Mouse (Mus musculus) midbrain, embryonic 10.5 days (tissue): Measurements from ENCODE around the gene Wscd1. TPM values are rescaled to one million over a fixed set of nuclear protein-coding genes. Genes with fewer than 3 reads are reported as not detected.

Experiments used
- DNase-seq: peaks from one replicate; pipeline ENCODE4 v3.0.0-alpha.2; 2017; ENCODE audit warnings: low spot score
- H3K27ac ChIP-seq: fragments of 300-500 bp; sonication (generic); replicated peaks from 2 replicates; pipeline ENCODE4 v1.5.1; 2016; ENCODE audit warnings: mild to moderate bottlenecking
- H3K27me3 ChIP-seq: fragments of 300-500 bp; sonication (generic); 2 replicates; pipeline ENCODE4 v1.6.1; 2016; ENCODE audit warnings: low read depth, mild to moderate bottlenecking; ENCODE audit not compliant: poor library complexity, severe bottlenecking
- H3K36me3 ChIP-seq: fragments of 300-500 bp; sonication (generic); 2 replicates; pipeline ENCODE4 v1.6.1; 2016; ENCODE audit warnings: mild to moderate bottlenecking, moderate library complexity
- H3K4me1 ChIP-seq: fragments of 300-500 bp; sonication (generic); 2 replicates; pipeline ENCODE4 v1.6.1; 2016
- H3K4me3 ChIP-seq: fragments of 300-500 bp; sonication (generic); 2 replicates; pipeline ENCODE4 v1.5.1; 2016; ENCODE audit warnings: mild to moderate bottlenecking, moderate library complexity
- H3K9me3 ChIP-seq: fragments of 300-500 bp; sonication (generic); replicated peaks from 2 replicates; pipeline ENCODE4 v1.6.1; 2016; ENCODE audit warnings: mild to moderate bottlenecking
- WGBS: fragments of 180-500 bp; shearing (Covaris S2); methylation state at CpG from one replicate; pipeline ENCODE4 v1.1.7; 2016; 5-methylcytosine and 5-hydroxymethylcytosine counted together
- polyA plus RNA-seq: library from polyadenylated mRNA; unstranded; fragments of >200 nt; fragmentation: Nextera tagmentation; extraction: Ambion mirVana; gene quantifications from 2 replicates; pipeline ENCODE4 v1.2.1, GENCODE M21; 2016

Wscd1 gene
- 61.5 and 86.9 TPM in 2 replicates for polyA plus RNA-seq

- WGBS, result 9% methylated on average over 5 of the region's 5 CpGs
- Histone ChIP-seq H3K9me3 (no peaks in the 10 kb centered on the region), H3K4me3 (peak within 1 kb of the TSS; percentile 94), H3K27ac (peak within 1 kb of the TSS; percentile 96), H3K27me3 (peaks cover 41% of the 10 kb centered on the region), H3K4me1 (peaks cover 60% of the 10 kb centered on the region), H3K36me3 (no peaks in the 10 kb centered on the region)
- peak; percentile 58 for DNase-seq
Observed at GRCm38 (mm10) chr11:71749671-71750070, at the start of gene Wscd1. Gene Wscd1, plus strand, starts transcription at chr11:71749920.

- Histone ChIP-seq H3K27ac (no peak overlapping the region), H3K4me3 (no peak overlapping the region), H3K27me3 (no peaks in the 10 kb centered on the region), H3K36me3 (no peaks in the 10 kb centered on the region), H3K9me3 (no peaks in the 10 kb centered on the region), H3K4me1 (peaks cover 11% of the 10 kb centered on the region)
- DNase-seq, result no peak
- 87% methylated on average over 3 of the region's 3 CpGs for WGBS
Observed at GRCm38 (mm10) chr11:71728066-71728465, 21.7 kb upstream of the Wscd1 start.

- Histone ChIP-seq H3K27ac (no peak overlapping the region), H3K9me3 (no peaks in the 10 kb centered on the region), H3K4me1 (peaks cover 19% of the 10 kb centered on the region), H3K4me3 (no peak overlapping the region), H3K27me3 (no peaks in the 10 kb centered on the region), H3K36me3 (no peaks in the 10 kb centered on the region)
- WGBS, result 70% methylated on average over 3 of the region's 3 CpGs
- DNase-seq, result no peak
Observed at GRCm38 (mm10) chr11:71729287-71729686, 20.4 kb upstream of the Wscd1 start.

DNA sequence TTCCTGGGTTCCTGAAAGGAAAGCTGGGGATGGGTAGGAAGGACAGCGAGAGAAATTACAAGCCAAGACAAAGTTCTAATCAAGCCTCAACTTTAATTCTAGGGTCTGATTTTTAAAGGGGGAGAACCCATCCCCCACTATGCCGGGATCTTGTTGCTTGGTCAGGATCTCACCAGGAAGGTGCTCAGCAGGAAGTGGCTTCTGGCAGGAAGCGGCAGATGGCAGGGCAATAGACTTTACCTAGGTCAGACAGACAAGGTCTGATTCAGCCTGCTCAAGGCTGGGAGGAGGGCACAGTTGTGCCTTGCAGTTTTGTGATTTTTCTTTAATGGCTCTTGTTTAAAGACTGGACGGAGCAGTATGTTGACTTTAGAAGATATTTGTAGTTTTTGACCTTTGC, 15.9 kb upstream of the Wscd1 start:
- Histone ChIP-seq H3K36me3 (no peaks in the 10 kb centered on the region), H3K27ac (no peak overlapping the region), H3K4me3 (no peak overlapping the region), H3K9me3 (no peaks in the 10 kb centered on the region), H3K4me1 (peaks cover 20% of the 10 kb centered on the region), H3K27me3 (peaks cover 3% of the 10 kb centered on the region; the same call in 1 of the 2 replicates)
- DNase-seq, result no peak
- WGBS, result 74% methylated on average over 4 of the region's 4 CpGs

DNA sequence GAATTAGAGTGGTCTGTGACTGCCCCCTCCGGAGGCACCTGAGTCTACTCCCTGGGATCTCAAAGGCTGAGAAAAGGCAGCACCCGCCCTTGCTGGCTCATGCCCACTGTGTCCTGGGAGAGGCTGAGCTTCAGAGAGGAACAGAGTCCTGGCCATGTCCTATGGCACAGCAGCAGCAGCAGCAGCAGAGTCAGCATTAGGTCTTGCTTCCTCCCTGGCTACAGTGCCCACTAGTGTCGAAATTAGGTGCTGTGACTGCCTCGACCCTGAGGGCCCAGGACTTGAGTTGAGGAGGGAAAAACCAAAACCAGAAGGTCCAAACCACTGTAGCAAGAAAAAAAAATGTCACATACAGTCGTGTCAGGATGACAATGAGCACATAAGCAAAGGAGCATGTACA, 12.6 kb upstream of the Wscd1 start:
- 40% methylated on average over 5 of the region's 5 CpGs for WGBS
- Histone ChIP-seq H3K4me3 (no peak overlapping the region), H3K27ac (no peak overlapping the region), H3K9me3 (no peaks in the 10 kb centered on the region), H3K27me3 (peaks cover 3% of the 10 kb centered on the region; the same call in 1 of the 2 replicates), H3K4me1 (peaks cover 26% of the 10 kb centered on the region), H3K36me3 (no peaks in the 10 kb centered on the region)
- DNase-seq, result peak; percentile 41

DNA sequence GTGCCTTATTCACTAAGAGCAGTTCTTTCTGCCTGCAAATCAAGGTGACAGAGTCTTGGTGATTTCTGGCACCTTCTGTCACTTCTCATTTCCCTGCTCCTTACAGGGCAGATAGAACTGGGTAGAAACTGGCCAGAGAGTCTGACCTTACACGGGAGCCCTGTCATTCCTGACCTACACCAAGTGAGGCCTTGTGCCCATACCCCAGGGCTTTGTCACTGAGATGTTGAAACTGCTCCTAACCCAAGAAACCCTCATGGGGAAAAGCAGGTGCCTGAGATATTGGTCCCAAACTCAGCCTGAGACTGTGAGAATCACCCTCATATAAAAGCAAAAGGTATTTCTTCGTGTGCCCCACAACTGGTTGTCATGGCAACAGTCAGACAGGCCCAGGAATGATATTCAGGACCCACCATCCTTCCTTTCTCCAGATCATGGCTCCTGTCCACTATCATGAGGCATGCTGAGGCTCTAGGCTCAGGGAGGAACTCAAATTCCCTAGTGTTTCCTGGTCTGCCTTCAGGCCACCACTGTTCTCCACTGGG, 11.1 kb upstream of the Wscd1 start:
- no peak overlapping the region for H3K4me3 ChIP-seq
- no peaks in the 10 kb centered on the region for H3K36me3 ChIP-seq
- 65% methylated on average over 2 of the region's 2 CpGs for WGBS
- H3K27ac ChIP-seq, result 0 out of 2 replicates have a peak overlapping the region, but pooled peaks have one; percentile 24
- no peak for DNase-seq
- H3K27me3 ChIP-seq, result peaks cover 3% of the 10 kb centered on the region; the same call in 1 of the 2 replicates
- H3K4me1 ChIP-seq, result peaks cover 24% of the 10 kb centered on the region
- no peaks in the 10 kb centered on the region for H3K9me3 ChIP-seq

GRCm38 (mm10) chr11:71745875-71746274, 3.8 kb upstream of the Wscd1 start:
- DNase-seq, result no peak
- WGBS, result 86% methylated on average over 3 of the region's 3 CpGs
- H3K36me3 ChIP-seq, result no peaks in the 10 kb centered on the region

DNA sequence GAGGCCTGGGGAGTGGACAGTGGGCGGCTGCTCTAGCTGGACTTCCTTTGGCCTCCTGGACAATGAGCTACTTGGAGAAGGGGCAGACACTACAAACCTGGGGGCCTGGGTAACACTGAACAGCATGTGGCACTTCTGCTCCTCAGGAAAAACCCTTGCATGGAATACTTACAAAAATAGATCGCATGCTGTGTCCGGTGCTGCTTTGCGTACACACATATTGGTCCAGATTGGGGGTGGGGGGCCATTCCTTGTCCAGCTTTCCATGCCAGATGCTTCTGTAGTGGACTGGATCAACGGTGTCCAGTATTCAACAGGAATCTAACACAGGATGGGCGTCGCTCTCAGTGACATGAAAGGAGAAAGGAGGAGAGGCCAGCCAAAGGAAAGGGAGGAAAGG, 2.0 kb upstream of the Wscd1 start:
- no peak for DNase-seq
- Histone ChIP-seq H3K36me3 (no peaks in the 10 kb centered on the region), H3K4me1 (peaks cover 41% of the 10 kb centered on the region), H3K27me3 (peaks cover 35% of the 10 kb centered on the region), H3K4me3 (no peak overlapping the region), H3K27ac (0 out of 2 replicates have a peak overlapping the region, but pooled peaks have one; percentile 33), H3K9me3 (no peaks in the 10 kb centered on the region)
- 80% methylated on average over 7 of the region's 7 CpGs for WGBS

More at GRCm38 (mm10) chr11:71745875-71746274, 3.8 kb upstream of the Wscd1 start:
- Histone ChIP-seq H3K27me3 (peaks cover 16% of the 10 kb centered on the region), H3K4me3 (no peak overlapping the region), H3K27ac (no peak overlapping the region), H3K9me3 (no peaks in the 10 kb centered on the region), H3K4me1 (peaks cover 23% of the 10 kb centered on the region)

DNA sequence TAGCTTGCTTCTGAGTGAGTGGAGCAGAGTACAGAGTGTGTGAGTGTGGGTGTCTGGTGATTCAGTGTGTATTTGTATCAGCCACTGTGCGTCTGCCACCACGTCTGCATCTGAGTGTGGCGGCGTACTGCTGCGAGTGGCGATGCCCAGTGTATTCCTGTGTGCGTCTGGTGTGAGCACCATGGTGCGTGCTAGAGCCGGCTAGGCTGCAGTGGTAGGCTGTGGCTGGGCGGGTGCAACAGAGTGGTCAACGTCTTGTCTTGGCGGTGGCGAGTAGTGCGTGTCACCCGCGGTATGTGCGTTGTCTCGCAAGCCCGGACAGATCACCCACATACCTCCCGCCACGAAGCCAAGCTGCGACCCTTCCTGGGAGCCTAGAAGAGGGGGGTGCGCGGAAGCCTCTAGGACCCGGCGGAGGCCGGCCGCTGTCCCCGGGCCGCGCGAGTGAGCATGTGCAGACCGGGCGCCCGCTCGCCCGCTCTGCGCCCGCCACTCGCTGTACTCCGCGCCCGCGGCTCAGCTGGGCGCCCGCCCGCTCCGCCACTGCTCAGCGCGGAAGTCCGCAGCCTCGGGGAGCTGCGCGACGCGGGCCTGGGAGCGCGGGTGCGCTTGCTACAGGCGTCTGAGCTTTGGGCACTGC, 934 bp downstream of the Wscd1 start:
- peaks cover 70% of the 10 kb centered on the region for H3K4me1 ChIP-seq
- H3K9me3 ChIP-seq, result no peaks in the 10 kb centered on the region
- 2% methylated on average over 54 of the region's 60 CpGs for WGBS
- peak; percentile 79 for DNase-seq
- peak overlapping the region; percentile 94 for H3K4me3 ChIP-seq
- no peaks in the 10 kb centered on the region for H3K36me3 ChIP-seq
- H3K27ac ChIP-seq, result peak overlapping the region; percentile 96
- peaks cover 41% of the 10 kb centered on the region for H3K27me3 ChIP-seq

- Histone ChIP-seq H3K9me3 (no peaks in the 10 kb centered on the region), H3K4me1 (peaks cover 75% of the 10 kb centered on the region), H3K27ac (peak overlapping the region; percentile 96), H3K36me3 (no peaks in the 10 kb centered on the region), H3K4me3 (peak overlapping the region; percentile 94), H3K27me3 (peaks cover 41% of the 10 kb centered on the region)
- no peak for DNase-seq
- WGBS, result 3% methylated on average over 41 of the region's 41 CpGs
Observed at GRCm38 (mm10) chr11:71751174-71751611, 1.5 kb downstream of the Wscd1 start.

GRCm38 (mm10) chr11:71751689-71752088, 2.0 kb downstream of the Wscd1 start:
- H3K4me1 ChIP-seq, result peaks cover 80% of the 10 kb centered on the region
- WGBS, result 23% methylated on average over 12 of the region's 12 CpGs
- no peaks in the 10 kb centered on the region for H3K9me3 ChIP-seq
- peak overlapping the region; percentile 94 for H3K4me3 ChIP-seq
- H3K27me3 ChIP-seq, result peaks cover 41% of the 10 kb centered on the region
- peak overlapping the region; percentile 96 for H3K27ac ChIP-seq
- H3K36me3 ChIP-seq, result no peaks in the 10 kb centered on the region
- peak; percentile 29 for DNase-seq

- H3K27me3 ChIP-seq, result peaks cover 41% of the 10 kb centered on the region
- no peak for DNase-seq
- 80% methylated on average over 3 of the region's 3 CpGs for WGBS
- H3K36me3 ChIP-seq, result no peaks in the 10 kb centered on the region
- H3K4me1 ChIP-seq, result peaks cover 87% of the 10 kb centered on the region
- H3K4me3 ChIP-seq, result peak overlapping the region; percentile 94
- H3K9me3 ChIP-seq, result no peaks in the 10 kb centered on the region
- peak overlapping the region; percentile 96 for H3K27ac ChIP-seq
Observed at GRCm38 (mm10) chr11:71752626-71753025, 2.9 kb downstream of the Wscd1 start.

GRCm38 (mm10) chr11:71755115-71755514, 5.4 kb downstream of the Wscd1 start:
- WGBS, result 61% methylated on average over 2 of the region's 2 CpGs
- Histone ChIP-seq H3K27me3 (peaks cover 31% of the 10 kb centered on the region), H3K27ac (peak overlapping the region; percentile 81), H3K4me1 (peaks cover 98% of the 10 kb centered on the region), H3K4me3 (peak overlapping the region; percentile 16; the same call in 1 of the 2 replicates), H3K36me3 (peaks cover 8% of the 10 kb centered on the region), H3K9me3 (no peaks in the 10 kb centered on the region)
- no peak for DNase-seq
